Mouse (Mus musculus) v-Abl transformed pro-B cells (cell line): Measurements from ENCODE around the gene Tuba8.

Experiments
- in situ Hi-C, 2 experiments: fragments of 400-800 bp; cut with MboI; formaldehyde crosslinking; loops; one replicate each; pipeline ENCODE4 v1.15.1; 2025; ENCODE audit not compliant: unreplicated experiment in 2 of 2

Gene Tuba8

GRCm38 (mm10) chr6:121210149-121210925 is at the start of gene Tuba8:
Gene Tuba8 (plus strand): TSS chr6:121210696.
- in situ Hi-C loops = no loop called here

- in situ Hi-C loops = no loop called here
Observed at GRCm38 (mm10) chr6:121162616-121163015, 47.9 kb upstream of the Tuba8 start.

- in situ Hi-C loops = no loop called here
Observed at GRCm38 (mm10) chr6:121166098-121166552, 44.4 kb upstream of the Tuba8 start.

- in situ Hi-C loops = no loop called here
Observed at GRCm38 (mm10) chr6:121167381-121167975, 43.0 kb upstream of the Tuba8 start.

- in situ Hi-C loops = no loop called here
Observed at GRCm38 (mm10) chr6:121171102-121171501, 39.4 kb upstream of the Tuba8 start.

GRCm38 (mm10) chr6:121173471-121173870 is 37.0 kb upstream of the Tuba8 start:
- in situ Hi-C loops = no loop called here

GRCm38 (mm10) chr6:121174761-121175160 is 35.7 kb upstream of the Tuba8 start:
- in situ Hi-C loops = loop anchor here (5.0 kb wide), 3 partner anchors 202 to 277 kb away; no protein-coding TSS in a partner anchor

GRCm38 (mm10) chr6:121176011-121176730 is 34.3 kb upstream of the Tuba8 start:
- in situ Hi-C loops = loop anchor here (5.0 kb wide), 3 partner anchors 204 to 279 kb away; no protein-coding TSS in a partner anchor

GRCm38 (mm10) chr6:121176731-121177098 is 33.8 kb upstream of the Tuba8 start:
- in situ Hi-C loops = loop anchor here (5.0 kb wide), 3 partner anchors 204 to 279 kb away; no protein-coding TSS in a partner anchor

GRCm38 (mm10) chr6:121177118-121177708 is 33.3 kb upstream of the Tuba8 start:
- in situ Hi-C loops = loop anchor here (5.0 kb wide), 3 partner anchors 205 to 280 kb away; no protein-coding TSS in a partner anchor

- in situ Hi-C loops = loop anchor here (5.0 kb wide), 3 partner anchors 207 to 282 kb away; no protein-coding TSS in a partner anchor
Observed at GRCm38 (mm10) chr6:121178700-121179358, 31.7 kb upstream of the Tuba8 start.

GRCm38 (mm10) chr6:121179846-121180245 is 30.6 kb upstream of the Tuba8 start:
- in situ Hi-C loops = loop anchor here (5.0 to 10.0 kb wide), 5 partner anchors 208 to 1125 kb away; partner anchors contain the start of gene M6pr (in 1 of the 2)

GRCm38 (mm10) chr6:121183414-121184173 is 26.9 kb upstream of the Tuba8 start, which contains the start of gene Pex26:
Gene Pex26 (plus strand): TSS chr6:121183667.
- in situ Hi-C loops = loop anchor here (10.0 kb wide), 2 partner anchors 351 to 1121 kb away; partner anchors contain the start of gene M6pr (in 1 of the 2)

- in situ Hi-C loops = loop anchor here (5.0 to 10.0 kb wide), 5 partner anchors 88 to 1123 kb away; partner anchors contain the start of gene M6pr (in 2 of the 2)
Observed at GRCm38 (mm10) chr6:121184198-121185140, 26.0 kb upstream of the Tuba8 start.

- in situ Hi-C loops = loop anchor here (5.0 to 10.0 kb wide), 5 partner anchors 87 to 1122 kb away; partner anchors contain the start of gene M6pr (in 2 of the 2)
Observed at GRCm38 (mm10) chr6:121185232-121185631, 25.3 kb upstream of the Tuba8 start.

GRCm38 (mm10) chr6:121191261-121192009 is 19.1 kb upstream of the Tuba8 start:
- in situ Hi-C loops = no loop called here
